Mouse (Mus musculus) adrenal gland (tissue): Measurements from ENCODE around the gene Epor.

ENCODE experiments used
- intact Hi-C: fragments of 180-260 bp; cut with DNase I; formaldehyde crosslinking; loops from one replicate; pipeline ENCODE4 v1.15.1; 2025

Gene Epor

GRCm38 (mm10) chr9:21916851-21917492, 46.3 kb downstream of the Epor start:
- intact Hi-C loops: no loop called here

- intact Hi-C loops: loop anchor here (5.0 kb wide), 1 partner anchor 52 kb away; no protein-coding TSS in a partner anchor
These were observed 53.7 kb downstream of the Epor start for GRCm38 (mm10) chr9:21909474-21910223.
